Mouse (Mus musculus): Measurements from ENCODE around the gene Irf2bp2.

The Irf2bp2 gene

GRCm38 (mm10) chr8:126565954-126566445 lies 27.8 kb downstream of the Irf2bp2 start:
- no peak for DNase-seq

GRCm38 (mm10) chr8:126565231-126565781 lies 28.5 kb downstream of the Irf2bp2 start:
- DNase-seq: no peak

GRCm38 (mm10) chr8:126564551-126565154 lies 29.1 kb downstream of the Irf2bp2 start:
- DNase-seq: no peak

GRCm38 (mm10) chr8:126561316-126561841 lies 32.4 kb downstream of the Irf2bp2 start:
- DNase-seq: no peak

GRCm38 (mm10) chr8:126558400-126558953 lies 35.3 kb downstream of the Irf2bp2 start:
- DNase-seq: no peak

- DNase-seq: no peak
These were observed 36.4 kb downstream of the Irf2bp2 start for GRCm38 (mm10) chr8:126557403-126557802.

- no peak for DNase-seq
These were observed 37.1 kb downstream of the Irf2bp2 start for GRCm38 (mm10) chr8:126556691-126557090.

- no peak for DNase-seq
These were observed 39.0 kb downstream of the Irf2bp2 start for GRCm38 (mm10) chr8:126554741-126555140.

GRCm38 (mm10) chr8:126551871-126552270 lies 41.9 kb downstream of the Irf2bp2 start:
- no peak for DNase-seq

GRCm38 (mm10) chr8:126550944-126551357 lies 42.8 kb downstream of the Irf2bp2 start:
- DNase-seq: no peak

GRCm38 (mm10) chr8:126547841-126548240 lies 45.9 kb downstream of the Irf2bp2 start:
- DNase-seq: no peak

GRCm38 (mm10) chr8:126547361-126547760 lies 46.4 kb downstream of the Irf2bp2 start:
- DNase-seq: no peak

- no peak for DNase-seq
These were observed 47.3 kb downstream of the Irf2bp2 start for GRCm38 (mm10) chr8:126546480-126546879.

- DNase-seq: no peak
These were observed 50.4 kb downstream of the Irf2bp2 start for GRCm38 (mm10) chr8:126543407-126543806.

- DNase-seq: no peak
These were observed 51.0 kb downstream of the Irf2bp2 start for GRCm38 (mm10) chr8:126542757-126543156.

- no peak for DNase-seq
These were observed 51.6 kb downstream of the Irf2bp2 start for GRCm38 (mm10) chr8:126542090-126542689.

- no peak for DNase-seq
These were observed 53.5 kb downstream of the Irf2bp2 start for GRCm38 (mm10) chr8:126540298-126540697.

- no peak for DNase-seq
These were observed 54.3 kb downstream of the Irf2bp2 start for GRCm38 (mm10) chr8:126539355-126540093.

- no peak for DNase-seq
These were observed 55.0 kb downstream of the Irf2bp2 start for GRCm38 (mm10) chr8:126538648-126539354.
